Mouse (Mus musculus): Measurements from ENCODE around the gene Glp2r. TPM values are rescaled to one million over a fixed set of nuclear protein-coding genes. Genes with fewer than 3 reads are reported as not detected.

Gene Glp2r
- polyA plus RNA-seq, 1 experiment from 2014 or later = 0.71 TPM

DNA sequence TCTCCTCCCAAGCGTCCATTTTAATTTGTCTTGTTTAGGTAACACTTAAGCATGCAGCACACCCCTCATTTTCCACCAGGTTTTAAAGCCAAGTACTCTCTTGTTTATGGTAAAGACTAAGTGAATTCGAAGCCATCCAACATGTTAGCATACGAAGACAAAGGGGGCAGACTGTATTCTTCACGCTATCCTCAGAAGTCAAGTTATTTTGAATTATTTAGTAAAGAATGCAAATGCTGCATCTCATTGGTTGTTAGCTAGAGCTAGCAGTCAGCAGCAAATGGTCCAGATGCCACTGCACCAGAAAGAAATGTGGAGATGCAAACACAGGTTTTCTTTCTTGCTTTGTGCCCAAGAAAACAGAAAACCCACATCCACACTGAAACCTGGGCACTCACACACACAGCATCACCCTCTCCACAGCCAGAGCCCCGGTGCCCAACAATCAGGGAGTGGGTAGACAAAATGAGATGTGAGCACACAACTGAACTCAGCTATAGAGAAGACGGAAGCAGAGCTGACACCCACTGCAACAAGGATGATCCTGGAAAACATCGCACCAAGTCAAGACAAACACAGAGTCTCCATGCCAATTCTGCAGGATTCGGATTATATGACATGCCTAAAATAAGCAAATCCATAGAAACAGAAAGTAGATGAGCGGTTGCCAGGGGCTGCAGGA is 158.7 kb downstream of the Glp2r start:
- H3K9me3 ChIP-seq (replicated peaks; ENCODE audit: control insufficient read depth, low read length) = no peaks in the 10 kb centered on the region
- no peaks in the 10 kb centered on the region for H3K27me3 ChIP-seq (ENCODE audit: control insufficient read depth, insufficient read depth, low read depth, low read length)
- no peak overlapping the region for H3K4me3 ChIP-seq (ENCODE audit: low read depth, low read length)
- no peak overlapping the region for H3K9ac ChIP-seq (ENCODE audit: low read depth, low read length)
- no peaks in the 10 kb centered on the region for H3K36me3 ChIP-seq (ENCODE audit: control insufficient read depth, insufficient read depth)
- ATAC-seq (ENCODE audit: low read depth) = no peak
- H3K4me1 ChIP-seq (ENCODE audit: control insufficient read depth, low read depth, low read length) = no peaks in the 10 kb centered on the region
- WGBS (ENCODE audit: insufficient replicate concordance) = 63% methylated on average over 9 of the region's 9 CpGs
- H3K4me2 ChIP-seq (ENCODE audit: low read depth, low read length) = no peak overlapping the region
- H3K27ac ChIP-seq (ENCODE audit: low read length) = no peak overlapping the region

Other genes with a start within 250 kb of the Glp2r start
- not detected in 2 replicates for gene Rcvrn, start 75.8 kb downstream of the Glp2r start, polyA plus RNA-seq (2015; fragmentation: Nextera tagmentation; extraction: Ambion mirVana)
- gene Gsg1l2, start 3.5 kb upstream of the Glp2r start, polyA plus RNA-seq (2015; fragmentation: Nextera tagmentation; extraction: Ambion mirVana) = not detected in 2 replicates
- gene Dhrs7c, start 27.0 kb upstream of the Glp2r start, polyA plus RNA-seq (2015; fragmentation: Nextera tagmentation; extraction: Ambion mirVana) = 0.36 and 1.1 TPM in 2 replicates
- 0.08 TPM in 1 of 2 replicates, not detected in the other for gene Usp43, start 151.0 kb upstream of the Glp2r start, polyA plus RNA-seq (2015; fragmentation: Nextera tagmentation; extraction: Ambion mirVana)
- gene Cfap52, start 194.5 kb upstream of the Glp2r start, polyA plus RNA-seq (2015; fragmentation: Nextera tagmentation; extraction: Ambion mirVana) = not detected in 2 replicates
- 16.6 and 19.6 TPM in 2 replicates for gene Stx8, start 195.0 kb upstream of the Glp2r start, polyA plus RNA-seq (2015; fragmentation: Nextera tagmentation; extraction: Ambion mirVana)